Mouse (Mus musculus) C2C12 (cell line): ENCODE data around the gene Tbr1.

Experiments used
- CTCF ChIP-seq: IDR thresholded peaks from one replicate; pipeline ENCODE4 v1.5.1; 2011; ENCODE audit not compliant: control insufficient read depth, insufficient read depth, insufficient read length
- MAX ChIP-seq: IDR thresholded peaks from one replicate; pipeline ENCODE4 v1.6.1; 2011; ENCODE audit warnings: mild to moderate bottlenecking, control low read depth
- MYOD1 ChIP-seq: IDR thresholded peaks from one replicate; pipeline ENCODE4 v1.6.1; 2011; ENCODE audit warnings: low read depth; ENCODE audit not compliant: control insufficient read depth, insufficient read length

- no peak for TF ChIP-seq CTCF
- no peak for TF ChIP-seq MAX
- no peak for TF ChIP-seq MYOD1
These were observed 7.8 kb upstream of the Tbr1 start for GRCm38 (mm10) chr2:61794960-61795359.
